Mouse (Mus musculus) neural tube, embryonic 11.5 days (tissue): ENCODE measurements around the gene C1qtnf6. TPM values are rescaled to one million over a fixed set of nuclear protein-coding genes. Genes with fewer than 3 reads are reported as not detected.

ENCODE experiments used
- ATAC-seq: fragments of 200-750 bp; cut with Nextera tagmentation; 2 replicates; pipeline ENCODE4 v1.8.0; 2017; ENCODE audit warnings: moderate number of reproducible peaks, mild to moderate bottlenecking, moderate TSS enrichment, moderate library complexity; ENCODE audit not compliant: insufficient read depth, low FRiP score, low TSS enrichment
- DNase-seq: peaks from one replicate; pipeline ENCODE4 v3.0.0-alpha.2; 2015; ENCODE audit warnings: low spot score
- H3K27ac ChIP-seq: fragments of 300-500 bp; sonication (generic); 2 replicates; pipeline ENCODE4 v1.5.1; 2014; ENCODE audit warnings: low read depth, mild to moderate bottlenecking, low read length
- H3K27me3 ChIP-seq: fragments of 300-500 bp; sonication (generic); 2 replicates; pipeline ENCODE4 v1.6.1; 2014; ENCODE audit warnings: mild to moderate bottlenecking, low read length, mixed read lengths; ENCODE audit not compliant: control insufficient read depth, insufficient read depth
- H3K36me3 ChIP-seq: fragments of 300-500 bp; sonication (generic); 2 replicates; pipeline ENCODE4 v1.6.1; 2014; ENCODE audit warnings: mild to moderate bottlenecking, low read length, moderate library complexity, mixed read lengths; ENCODE audit not compliant: control insufficient read depth, insufficient read depth
- H3K4me1 ChIP-seq: fragments of 300-500 bp; sonication (generic); 2 replicates; pipeline ENCODE4 v1.6.1; 2014; ENCODE audit warnings: low read length, mixed read lengths; ENCODE audit not compliant: control insufficient read depth, insufficient read depth
- H3K4me2 ChIP-seq: fragments of 300-500 bp; sonication (generic); 2 replicates; pipeline ENCODE4 v1.6.1; 2014; ENCODE audit warnings: low read depth, mild to moderate bottlenecking, moderate library complexity
- H3K4me3 ChIP-seq: fragments of 300-500 bp; sonication (generic); 2 replicates; pipeline ENCODE4 v1.5.1; 2014; ENCODE audit warnings: low read depth, low read length
- H3K9ac ChIP-seq: fragments of 300-500 bp; sonication (generic); 2 replicates; pipeline ENCODE4 v1.6.1; 2014; ENCODE audit warnings: mild to moderate bottlenecking, low read length
- H3K9me3 ChIP-seq: fragments of 300-500 bp; sonication (generic); 2 replicates; pipeline ENCODE4 v1.6.1; 2016; ENCODE audit warnings: low read length; ENCODE audit not compliant: control insufficient read depth
- WGBS: fragments of 180-500 bp; shearing (Covaris S2); extraction: QIAGEN DNeasy Blood & Tissue Kit; methylation state at CpG from one replicate; pipeline ENCODE4 v1.1.7; 2014; 5-methylcytosine and 5-hydroxymethylcytosine counted together
- polyA plus RNA-seq: library from polyadenylated mRNA; unstranded; fragments of >200 nt; fragmentation: Nextera tagmentation; extraction: Ambion mirVana; gene quantifications from 2 replicates; pipeline ENCODE4 v1.2.1, GENCODE M21; 2014

The C1qtnf6 gene
- polyA plus RNA-seq, 1 experiment from 2014 or later = 12.8 TPM

- 89% methylated on average over 4 of the region's 5 CpGs for WGBS
- no peak overlapping the region for H3K4me3 ChIP-seq
- no peak overlapping the region for H3K9ac ChIP-seq
- H3K27ac ChIP-seq = no peak overlapping the region
- no peaks in the 10 kb centered on the region for H3K27me3 ChIP-seq
- ATAC-seq (no peak), DNase-seq (no peak)
- H3K4me1 ChIP-seq = no peaks in the 10 kb centered on the region
- no peak overlapping the region for H3K4me2 ChIP-seq
- H3K9me3 ChIP-seq = no peaks in the 10 kb centered on the region
- no peaks in the 10 kb centered on the region for H3K36me3 ChIP-seq
Measured at GRCm38 (mm10) chr15:78563937-78564336, 32.7 kb upstream of the C1qtnf6 start.

DNA sequence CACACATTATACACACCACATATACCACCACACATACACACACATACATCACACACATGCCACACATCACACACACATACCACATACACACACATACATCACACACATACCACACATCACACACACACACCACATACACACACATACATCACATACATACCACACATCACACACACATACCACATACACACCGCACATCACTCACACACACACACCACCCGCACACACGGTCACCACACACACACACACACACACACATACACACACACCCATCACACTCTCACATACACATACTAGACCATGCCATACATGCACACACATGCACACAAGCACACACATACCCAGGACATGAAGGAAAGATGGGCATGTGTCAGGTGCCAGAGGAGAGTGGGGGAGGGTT, 32.1 kb upstream of the C1qtnf6 start:
- no peaks in the 10 kb centered on the region for H3K36me3 ChIP-seq
- no peak overlapping the region for H3K9ac ChIP-seq
- no peaks in the 10 kb centered on the region for H3K27me3 ChIP-seq
- H3K9me3 ChIP-seq = no peaks in the 10 kb centered on the region
- DNase-seq = no peak
- no peak for ATAC-seq
- 90% methylated on average over 3 of the region's 3 CpGs for WGBS
- no peak overlapping the region for H3K4me2 ChIP-seq
- no peaks in the 10 kb centered on the region for H3K4me1 ChIP-seq
- H3K4me3 ChIP-seq = no peak overlapping the region
- no peak overlapping the region for H3K27ac ChIP-seq

- ATAC-seq (no peak), DNase-seq (no peak)
- H3K27me3 ChIP-seq = no peaks in the 10 kb centered on the region
- no peak overlapping the region for H3K27ac ChIP-seq
- no peaks in the 10 kb centered on the region for H3K36me3 ChIP-seq
- H3K4me1 ChIP-seq = no peaks in the 10 kb centered on the region
- 70% methylated on average over 11 of the region's 11 CpGs for WGBS
- no peak overlapping the region for H3K4me2 ChIP-seq
- no peak overlapping the region for H3K4me3 ChIP-seq
- no peak overlapping the region for H3K9ac ChIP-seq
- no peaks in the 10 kb centered on the region for H3K9me3 ChIP-seq
Measured at GRCm38 (mm10) chr15:78559141-78559979, 28.1 kb upstream of the C1qtnf6 start.

DNA sequence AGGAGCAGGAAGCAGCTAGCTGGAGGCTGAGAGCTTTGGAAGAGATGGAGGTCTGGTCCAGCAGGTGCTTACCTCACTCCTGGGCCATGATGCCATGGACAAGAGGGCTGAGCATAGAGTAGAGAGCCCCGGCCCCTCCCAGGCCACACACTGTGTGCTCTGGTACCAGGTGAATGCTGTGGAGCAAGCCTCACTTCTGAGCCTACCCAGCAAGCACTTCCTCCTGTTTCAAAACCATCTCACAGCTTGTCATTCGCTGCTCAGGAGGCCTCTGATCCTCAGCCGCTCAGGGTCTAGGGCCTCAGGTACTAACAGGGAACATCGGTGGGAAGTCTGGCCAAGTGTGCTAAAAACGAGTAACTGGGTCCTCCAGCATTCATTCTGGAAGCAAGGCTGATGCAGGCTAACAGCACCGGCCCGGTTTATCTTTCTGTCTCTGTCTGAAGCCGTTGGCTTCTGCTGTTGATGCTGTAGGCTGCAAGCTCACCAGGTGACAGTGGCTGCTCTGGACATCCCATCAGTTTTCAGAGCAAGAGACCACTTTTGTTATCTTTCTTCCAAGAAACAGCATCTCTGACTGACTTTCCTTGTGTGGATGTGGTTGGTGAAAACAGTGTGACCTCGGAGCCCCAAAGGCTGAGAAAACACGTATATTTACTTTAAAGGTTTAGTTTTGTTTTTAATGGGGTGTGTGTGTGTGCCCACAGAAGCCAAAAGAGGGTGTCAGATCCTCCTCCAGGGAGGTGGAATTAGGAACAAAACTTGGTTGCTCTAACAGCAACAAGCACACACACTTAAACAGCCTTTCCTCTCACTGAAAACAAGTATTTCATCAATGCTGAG, 26.7 kb upstream of the C1qtnf6 start:
- no peak for ATAC-seq
- H3K9ac ChIP-seq = no peak overlapping the region
- H3K27me3 ChIP-seq = no peaks in the 10 kb centered on the region
- no peaks in the 10 kb centered on the region for H3K4me1 ChIP-seq
- no peak for DNase-seq
- H3K27ac ChIP-seq = no peak overlapping the region
- H3K4me3 ChIP-seq = no peak overlapping the region
- no peaks in the 10 kb centered on the region for H3K9me3 ChIP-seq
- H3K36me3 ChIP-seq = no peaks in the 10 kb centered on the region
- H3K4me2 ChIP-seq = no peak overlapping the region
- 61% methylated on average over 10 of the region's 10 CpGs for WGBS

- H3K36me3 ChIP-seq = no peaks in the 10 kb centered on the region
- H3K9me3 ChIP-seq = no peaks in the 10 kb centered on the region
- no peak overlapping the region for H3K9ac ChIP-seq
- H3K27me3 ChIP-seq = no peaks in the 10 kb centered on the region
- H3K4me2 ChIP-seq = no peak overlapping the region
- DNase-seq (no peak), ATAC-seq (no peak)
- no peak overlapping the region for H3K4me3 ChIP-seq
- no peaks in the 10 kb centered on the region for H3K4me1 ChIP-seq
- 66% methylated on average over 25 of the region's 25 CpGs for WGBS
- H3K27ac ChIP-seq = no peak overlapping the region
Measured at GRCm38 (mm10) chr15:78554545-78555313, 23.5 kb upstream of the C1qtnf6 start.

- Histone ChIP-seq H3K4me2 (no peak overlapping the region), H3K9me3 (no peaks in the 10 kb centered on the region), H3K36me3 (no peaks in the 10 kb centered on the region), H3K9ac (no peak overlapping the region), H3K4me1 (peaks cover 6% of the 10 kb centered on the region; the same call in 1 of the 2 replicates), H3K27ac (no peak overlapping the region), H3K27me3 (no peaks in the 10 kb centered on the region), H3K4me3 (no peak overlapping the region)
- DNase-seq (no peak), ATAC-seq (no peak)
- 73% methylated on average over 4 of the region's 4 CpGs for WGBS
Measured at GRCm38 (mm10) chr15:78549189-78549734, 18.0 kb upstream of the C1qtnf6 start.

GRCm38 (mm10) chr15:78548711-78549110, 17.5 kb upstream of the C1qtnf6 start:
- H3K36me3 ChIP-seq = no peaks in the 10 kb centered on the region
- no peaks in the 10 kb centered on the region for H3K27me3 ChIP-seq
- DNase-seq (no peak), ATAC-seq (no peak)
- peaks cover 6% of the 10 kb centered on the region; the same call in 1 of the 2 replicates for H3K4me1 ChIP-seq
- H3K4me3 ChIP-seq = no peak overlapping the region
- H3K27ac ChIP-seq = no peak overlapping the region
- H3K9ac ChIP-seq = no peak overlapping the region
- H3K9me3 ChIP-seq = no peaks in the 10 kb centered on the region
- no peak overlapping the region for H3K4me2 ChIP-seq
- WGBS = 68% methylated on average over 8 of the region's 8 CpGs

DNA sequence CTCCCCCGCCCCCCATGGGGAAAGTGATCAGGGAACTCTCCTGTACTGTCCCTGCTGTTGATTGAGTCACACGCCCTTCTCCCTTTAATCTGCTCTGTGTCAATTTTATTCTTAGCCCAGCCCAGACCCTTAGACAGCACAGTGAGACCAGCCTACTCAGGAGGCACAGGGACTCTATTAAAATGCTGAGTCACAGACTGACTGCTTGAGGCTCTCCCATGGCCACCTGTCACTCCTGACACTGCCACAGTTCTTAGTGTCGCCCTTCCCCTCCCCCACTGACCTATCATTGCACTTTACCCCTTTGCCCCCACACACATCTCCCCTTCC, 17.1 kb upstream of the C1qtnf6 start:
- Histone ChIP-seq H3K4me3 (no peak overlapping the region), H3K9me3 (no peaks in the 10 kb centered on the region), H3K36me3 (no peaks in the 10 kb centered on the region), H3K4me2 (no peak overlapping the region), H3K27ac (peak overlapping the region; percentile 39; the same call in 1 of the 2 replicates), H3K27me3 (no peaks in the 10 kb centered on the region), H3K9ac (no peak overlapping the region), H3K4me1 (peaks cover 6% of the 10 kb centered on the region; the same call in 1 of the 2 replicates)
- WGBS = 25% methylated on average over 3 of the region's 3 CpGs
- ATAC-seq (no peak), DNase-seq (peak; percentile 31)
